Mouse (Mus musculus) G1E (cell line): ENCODE data around the gene Klf12. TPM values are rescaled to one million over a fixed set of nuclear protein-coding genes. Genes with fewer than 3 reads are reported as not detected.

Source experiments
- ATAC-seq: 2 replicates; pipeline ENCODE4 v1.8.0; 2016; ENCODE audit warnings: mild to moderate bottlenecking; ENCODE audit not compliant: insufficient number of reproducible peaks, poor library complexity, low FRiP score, severe bottlenecking; ENCODE audit errors: extremely low read depth
- DNase-seq: peaks from one replicate; pipeline ENCODE4 v3.0.0; 2012; ENCODE audit warnings: low spot score
- H3K27me3 ChIP-seq: 2 replicates; pipeline ENCODE4 v1.6.1; 2012; ENCODE audit warnings: mild to moderate bottlenecking, low read length, inconsistent platforms; ENCODE audit not compliant: insufficient read depth
- H3K36me3 ChIP-seq: replicated peaks from 2 replicates; pipeline ENCODE3; 2012; ENCODE audit warnings: mild to moderate bottlenecking, inconsistent platforms
- H3K4me1 ChIP-seq: 2 replicates; pipeline ENCODE4 v1.6.1; 2012; ENCODE audit warnings: low read depth, low read length, inconsistent platforms, mixed read lengths; ENCODE audit not compliant: insufficient read depth
- H3K4me3 ChIP-seq: 2 replicates; pipeline ENCODE4 v1.5.1; 2012; ENCODE audit warnings: low read depth, mild to moderate bottlenecking, inconsistent platforms, low read length, moderate library complexity, mixed read lengths
- H3K9me3 ChIP-seq: replicated peaks from 2 replicates; pipeline ENCODE4 v1.6.1; 2012; ENCODE audit warnings: inconsistent platforms
- CTCF ChIP-seq: IDR thresholded peaks from 2 replicates; pipeline ENCODE4 v1.5.1; 2012; ENCODE audit warnings: low read depth, low read length, inconsistent platforms, mixed read lengths
- GATA1 ChIP-seq: IDR thresholded peaks from 2 replicates; pipeline ENCODE4 v1.6.1; 2012; ENCODE audit warnings: borderline replicate concordance, low read length, inconsistent platforms, mixed read lengths
- GATA2 ChIP-seq: IDR thresholded peaks from 2 replicates; pipeline ENCODE4 v1.6.1; 2012; ENCODE audit warnings: low read depth, low read length, inconsistent platforms, borderline replicate concordance
- POLR2AphosphoS5 ChIP-seq: IDR thresholded peaks from 2 replicates; pipeline ENCODE4 v1.6.1; 2012; ENCODE audit warnings: low read depth, low read length, inconsistent platforms; ENCODE audit not compliant: insufficient replicate concordance
- TAL1 ChIP-seq: conservative IDR thresholded peaks from 2 replicates; pipeline ENCODE4 v1.6.1; 2012; ENCODE audit warnings: low read depth, low read length, inconsistent platforms, mixed read lengths
- polyA plus RNA-seq: library from polyadenylated mRNA; stranded (reverse); fragments of >175 nt; gene quantifications from 2 replicates; pipeline ENCODE4 v1.2.3, GENCODE M21; 2012
- total RNA-seq, 2 experiments: library from RNA; stranded (forward) in 1 of 2; stranded (reverse) in 1 of 2; fragments of 200-1000 nt in 1 of 2; fragments of >200 nt in 1 of 2; fragmentation: Nextera tagmentation in 1 of 2; gene quantifications; 2 replicates each; pipeline ENCODE4 v1.2.3; 2014 to 2017

Klf12 gene
- total and polyA plus RNA-seq, 3 experiments = 0.27 TPM; not detected in 2

- H3K4me1 ChIP-seq = no peaks in the 10 kb centered on the region
- H3K4me3 ChIP-seq = no peak overlapping the region
- no peaks in the 10 kb centered on the region for H3K36me3 ChIP-seq
- peaks cover 18% of the 10 kb centered on the region for H3K9me3 ChIP-seq
- H3K27me3 ChIP-seq = no peaks in the 10 kb centered on the region
- TF ChIP-seq GATA2 = no peak
- no peak for TF ChIP-seq POLR2AphosphoS5
- no peak for TF ChIP-seq GATA1
- no peak for TF ChIP-seq CTCF
- ATAC-seq (no peak), DNase-seq (no peak)
Measured at GRCm38 (mm10) chr14:100052876-100053275, 231.6 kb downstream of the Klf12 start.

DNA sequence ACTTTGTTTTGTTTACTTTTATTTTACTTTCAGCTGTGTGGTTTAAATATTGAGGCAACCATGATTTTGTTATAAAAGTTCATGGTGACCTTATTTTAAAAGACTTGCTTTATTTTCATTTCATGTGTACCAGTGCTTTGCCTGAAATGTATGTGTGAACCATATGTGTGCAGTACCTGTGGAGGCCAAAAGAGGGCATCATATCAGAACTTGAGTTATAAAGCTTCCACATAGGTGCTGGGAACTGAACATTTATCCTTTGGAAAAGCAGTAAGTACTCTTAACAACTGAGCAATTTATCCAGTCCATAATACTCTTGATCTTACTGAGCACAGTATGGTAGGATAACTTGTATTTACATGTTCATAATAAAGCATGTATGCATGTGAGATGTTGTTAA, 239.0 kb downstream of the Klf12 start:
- TF ChIP-seq TAL1 (no peak), CTCF (no peak), POLR2AphosphoS5 (no peak), GATA1 (no peak), GATA2 (no peak)
- Histone ChIP-seq H3K27me3 (no peaks in the 10 kb centered on the region), H3K36me3 (no peaks in the 10 kb centered on the region), H3K4me3 (no peak overlapping the region), H3K9me3 (peaks cover 25% of the 10 kb centered on the region), H3K4me1 (no peaks in the 10 kb centered on the region)
- no peak for ATAC-seq
- no peak for DNase-seq

DNA sequence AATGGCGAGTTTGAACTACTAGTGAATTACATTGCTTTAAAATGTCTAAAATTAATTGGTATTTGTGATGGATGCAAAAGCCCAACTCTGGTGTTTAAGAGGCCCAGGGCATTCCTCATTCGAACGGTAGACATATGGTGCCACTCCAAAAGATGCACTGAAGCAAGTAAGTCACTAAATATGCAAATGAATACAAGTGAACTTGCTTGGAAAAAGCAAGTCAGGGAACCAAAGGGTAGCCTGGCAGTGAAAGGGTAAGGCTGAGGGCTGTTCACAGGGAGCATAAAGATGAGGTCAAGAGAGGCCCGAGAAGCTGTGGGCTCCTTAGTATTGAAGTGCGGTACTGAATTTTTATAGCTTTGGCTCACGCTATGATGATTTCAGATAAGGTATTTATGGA, 242.7 kb downstream of the Klf12 start:
- Histone ChIP-seq H3K4me1 (no peaks in the 10 kb centered on the region), H3K4me3 (no peak overlapping the region), H3K36me3 (no peaks in the 10 kb centered on the region), H3K9me3 (peaks cover 33% of the 10 kb centered on the region), H3K27me3 (no peaks in the 10 kb centered on the region)
- no peak for ATAC-seq
- no peak for TF ChIP-seq CTCF
- no peak for TF ChIP-seq TAL1
- no peak for TF ChIP-seq GATA2
- TF ChIP-seq GATA1 = no peak
- no peak for TF ChIP-seq POLR2AphosphoS5
- DNase-seq = no peak

GRCm38 (mm10) chr14:100026671-100027070, 257.8 kb downstream of the Klf12 start:
- no peaks in the 10 kb centered on the region for H3K27me3 ChIP-seq
- TF ChIP-seq TAL1 (no peak), POLR2AphosphoS5 (no peak), GATA2 (no peak), CTCF (no peak), GATA1 (no peak)
- DNase-seq (no peak), ATAC-seq (no peak)
- no peak overlapping the region for H3K4me3 ChIP-seq
- no peaks in the 10 kb centered on the region for H3K36me3 ChIP-seq
- no peaks in the 10 kb centered on the region for H3K4me1 ChIP-seq
- H3K9me3 ChIP-seq = peaks cover 35% of the 10 kb centered on the region

GRCm38 (mm10) chr14:100017219-100017618, 267.3 kb downstream of the Klf12 start:
- Histone ChIP-seq H3K27me3 (no peaks in the 10 kb centered on the region), H3K9me3 (peaks cover 26% of the 10 kb centered on the region), H3K36me3 (no peaks in the 10 kb centered on the region), H3K4me3 (no peak overlapping the region), H3K4me1 (no peaks in the 10 kb centered on the region)
- DNase-seq (no peak), ATAC-seq (no peak)
- TF ChIP-seq POLR2AphosphoS5 = no peak
- no peak for TF ChIP-seq GATA1
- TF ChIP-seq TAL1 = no peak
- no peak for TF ChIP-seq CTCF
- no peak for TF ChIP-seq GATA2

- no peaks in the 10 kb centered on the region for H3K4me1 ChIP-seq
- ATAC-seq = no peak
Measured at GRCm38 (mm10) chr14:100010525-100010924, 274.0 kb downstream of the Klf12 start.

DNA sequence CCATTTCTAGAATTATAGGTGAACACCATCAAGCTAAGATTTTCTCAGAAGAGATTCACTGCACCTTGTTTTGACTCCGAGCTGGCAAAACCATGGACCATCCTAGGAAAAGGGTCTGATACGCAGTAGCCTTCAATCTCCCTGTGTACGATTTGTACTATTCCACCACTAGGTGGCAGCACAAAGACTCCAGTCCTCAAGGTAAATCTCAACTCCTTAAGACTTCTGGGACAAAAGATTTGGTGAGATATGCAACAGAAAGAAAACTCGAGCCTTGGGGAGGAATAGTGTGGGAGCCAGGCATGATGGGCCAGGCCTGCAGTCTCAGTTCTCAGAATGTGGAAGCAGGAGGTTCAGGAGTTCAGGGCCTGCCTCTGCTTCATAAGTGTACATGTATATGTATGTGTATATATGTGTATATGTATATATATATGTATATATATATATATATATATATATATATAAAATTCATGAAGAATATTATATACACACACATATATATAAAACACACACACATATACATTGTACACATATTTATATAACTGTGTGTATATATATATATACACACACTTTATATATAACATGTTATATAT, 274.6 kb downstream of the Klf12 start:
- Histone ChIP-seq H3K9me3 (peaks cover 19% of the 10 kb centered on the region), H3K36me3 (no peaks in the 10 kb centered on the region), H3K4me1 (no peaks in the 10 kb centered on the region), H3K4me3 (no peak overlapping the region), H3K27me3 (no peaks in the 10 kb centered on the region)
- ATAC-seq (no peak), DNase-seq (no peak)
- TF ChIP-seq GATA1 = no peak
- no peak for TF ChIP-seq TAL1
- no peak for TF ChIP-seq POLR2AphosphoS5
- no peak for TF ChIP-seq GATA2
- TF ChIP-seq CTCF = no peak

More at GRCm38 (mm10) chr14:100010525-100010924, 274.0 kb downstream of the Klf12 start:
- no peak for TF ChIP-seq GATA2
- TF ChIP-seq TAL1 = no peak
- no peak for TF ChIP-seq GATA1
- TF ChIP-seq POLR2AphosphoS5 = no peak
- TF ChIP-seq CTCF = no peak
- no peak overlapping the region for H3K4me3 ChIP-seq
- no peak for DNase-seq
- peaks cover 17% of the 10 kb centered on the region for H3K9me3 ChIP-seq
- no peaks in the 10 kb centered on the region for H3K27me3 ChIP-seq
- no peaks in the 10 kb centered on the region for H3K36me3 ChIP-seq
